Mouse (Mus musculus) embryonic facial prominence, embryonic 12.5 days (tissue): Measurements from ENCODE around the gene 4930544D05Rik. TPM values are rescaled to one million over a fixed set of nuclear protein-coding genes. Genes with fewer than 3 reads are reported as not detected.
"Not testable (repeated sequence)": the region's sequence is repeated elsewhere in the genome, so short reads cannot be mapped to it uniquely, and the experiment has no call there.

ENCODE experiments used
- ATAC-seq: fragments of 200-750 bp; cut with Nextera tagmentation; 2 replicates; pipeline ENCODE4 v1.8.0; 2017; ENCODE audit not compliant: insufficient number of reproducible peaks, insufficient read depth, low FRiP score, low TSS enrichment
- H3K27ac ChIP-seq: fragments of 300-500 bp; sonication (generic); 2 replicates; pipeline ENCODE4 v1.5.1; 2016; ENCODE audit warnings: mild to moderate bottlenecking
- H3K27me3 ChIP-seq: fragments of 300-500 bp; sonication (generic); 2 replicates; pipeline ENCODE4 v1.6.1; 2016; ENCODE audit warnings: mild to moderate bottlenecking, moderate library complexity
- H3K36me3 ChIP-seq: fragments of 300-500 bp; sonication (generic); 2 replicates; pipeline ENCODE4 v1.6.1; 2016; ENCODE audit warnings: mild to moderate bottlenecking
- H3K4me1 ChIP-seq: fragments of 300-500 bp; sonication (generic); 2 replicates; pipeline ENCODE4 v1.6.1; 2016
- H3K4me2 ChIP-seq: fragments of 300-500 bp; sonication (generic); replicated peaks from 2 replicates; pipeline ENCODE4 v1.6.1; 2016; ENCODE audit warnings: mild to moderate bottlenecking, moderate library complexity
- H3K4me3 ChIP-seq: fragments of 300-500 bp; sonication (generic); 2 replicates; pipeline ENCODE4 v1.5.1; 2016; ENCODE audit warnings: mild to moderate bottlenecking
- H3K9ac ChIP-seq: fragments of 300-500 bp; sonication (generic); 2 replicates; pipeline ENCODE4 v1.6.1; 2016; ENCODE audit warnings: mild to moderate bottlenecking, moderate library complexity
- H3K9me3 ChIP-seq: fragments of 300-500 bp; sonication (generic); 2 replicates; pipeline ENCODE4 v1.6.1; 2016; ENCODE audit warnings: mild to moderate bottlenecking, moderate library complexity
- whole genome bisulfite sequencing: fragments of 180-500 bp; shearing (Covaris S2); methylation state at CpG from one replicate; pipeline ENCODE4 v1.1.7; 2016; 5-methylcytosine and 5-hydroxymethylcytosine counted together
- polyA plus RNA-seq: library from polyadenylated mRNA; unstranded; fragments of >200 nt; fragmentation: Nextera tagmentation; extraction: Ambion mirVana; gene quantifications from 2 replicates; pipeline ENCODE4 v1.2.1, GENCODE M21; 2016

Gene 4930544D05Rik
- not detected in 2 replicates for polyA plus RNA-seq

GRCm38 (mm10) chr11:70615516-70616093 lies at the start of gene 4930544D05Rik:
Gene 4930544D05Rik (plus strand): TSS chr11:70615848.
- H3K9ac ChIP-seq: peak within 1 kb of the TSS; percentile 43
- no peaks in the 10 kb centered on the region for H3K9me3 ChIP-seq
- WGBS: 13% methylated on average over 21 of the region's 21 CpGs
- peaks cover 32% of the 10 kb centered on the region for H3K36me3 ChIP-seq
- H3K27me3 ChIP-seq: peaks cover 12% of the 10 kb centered on the region; the same call in 1 of the 2 replicates
- ATAC-seq: no peak
- peaks cover 15% of the 10 kb centered on the region for H3K4me1 ChIP-seq
- peak within 1 kb of the TSS; percentile 62 for H3K4me2 ChIP-seq
- peak within 1 kb of the TSS; percentile 50; the same call in 1 of the 2 replicates for H3K27ac ChIP-seq
- H3K4me3 ChIP-seq: peak within 1 kb of the TSS; percentile 28

GRCm38 (mm10) chr11:70566586-70566985 lies 49.1 kb upstream of the 4930544D05Rik start:
- Histone ChIP-seq H3K36me3 (no peaks in the 10 kb centered on the region), H3K4me2 (no peak overlapping the region), H3K4me1 (peaks cover 27% of the 10 kb centered on the region), H3K4me3 (no peak overlapping the region), H3K9ac (no peak overlapping the region), H3K27ac (no peak overlapping the region), H3K9me3 (no peaks in the 10 kb centered on the region), H3K27me3 (no peaks in the 10 kb centered on the region)
- 77% methylated on average over 7 of the region's 7 CpGs for WGBS
- no peak for ATAC-seq

- H3K9ac ChIP-seq, H3K9me3 ChIP-seq, H3K4me2 ChIP-seq, H3K4me3 ChIP-seq, H3K27ac ChIP-seq, ATAC-seq, H3K36me3 ChIP-seq, H3K27me3 ChIP-seq: not testable (repeated sequence)
- H3K4me1 ChIP-seq: peaks cover 10% of the 10 kb centered on the region
- 95% methylated on average over 1 of the region's 1 CpGs for WGBS
Measured at GRCm38 (mm10) chr11:70570614-70571013, 45.0 kb upstream of the 4930544D05Rik start.

DNA sequence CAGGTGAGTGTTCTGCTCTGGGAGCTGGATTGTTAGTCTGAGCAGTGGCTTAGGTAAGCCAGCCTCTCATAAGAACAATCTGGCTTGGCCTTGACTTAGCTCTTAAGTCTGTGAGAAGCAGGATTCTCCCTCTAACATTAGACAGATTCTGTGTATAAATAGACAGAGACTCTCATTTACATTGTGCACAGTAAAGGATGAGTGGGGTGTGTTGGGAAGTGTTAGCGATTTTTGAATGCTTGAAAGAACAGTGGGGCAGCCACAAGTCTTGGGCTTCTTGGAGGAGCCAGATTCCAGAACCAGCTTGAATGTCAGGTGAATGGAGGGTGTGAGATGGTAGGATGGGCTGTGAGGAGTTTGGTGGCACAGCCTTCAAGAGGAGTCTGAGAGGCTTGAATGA lies 44.0 kb upstream of the 4930544D05Rik start:
- 82% methylated on average over 1 of the region's 1 CpGs for WGBS
- H3K27me3 ChIP-seq: no peaks in the 10 kb centered on the region
- no peak overlapping the region for H3K4me2 ChIP-seq
- ATAC-seq: no peak
- no peak overlapping the region for H3K4me3 ChIP-seq
- H3K36me3 ChIP-seq: no peaks in the 10 kb centered on the region; the same call in 1 of the 2 replicates
- peaks cover 5% of the 10 kb centered on the region; the same call in 1 of the 2 replicates for H3K4me1 ChIP-seq
- H3K9ac ChIP-seq: no peak overlapping the region
- no peaks in the 10 kb centered on the region for H3K9me3 ChIP-seq
- no peak overlapping the region for H3K27ac ChIP-seq

DNA sequence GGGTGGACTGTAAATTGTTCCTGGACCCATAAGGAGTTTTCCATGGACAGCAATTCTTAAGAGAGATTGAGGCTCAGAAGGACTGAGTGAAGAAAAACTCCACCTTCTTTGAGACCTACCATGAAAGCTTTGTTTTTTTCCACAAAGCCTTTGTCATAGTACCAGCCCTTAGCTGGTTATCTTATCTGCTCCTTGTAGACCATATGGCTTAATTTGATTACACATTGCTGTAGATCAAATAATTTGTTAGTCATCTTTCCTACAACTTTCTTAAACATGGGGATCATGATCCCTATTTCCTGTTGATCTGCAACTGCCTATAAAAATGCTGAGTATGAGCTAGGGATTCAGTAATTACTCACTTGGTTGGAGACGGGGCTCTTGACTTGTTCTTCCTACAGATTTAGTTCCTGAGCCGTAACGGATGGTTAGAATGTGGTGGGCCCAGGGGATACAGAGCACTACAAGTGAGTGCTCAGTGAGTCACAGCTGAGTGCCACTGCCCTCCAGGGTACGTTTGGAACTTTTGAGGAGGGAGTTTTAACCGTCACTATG lies 43.2 kb upstream of the 4930544D05Rik start:
- no peak overlapping the region for H3K4me3 ChIP-seq
- no peak overlapping the region for H3K4me2 ChIP-seq
- H3K9me3 ChIP-seq: no peaks in the 10 kb centered on the region
- no peak overlapping the region for H3K9ac ChIP-seq
- 61% methylated on average over 5 of the region's 5 CpGs for WGBS
- ATAC-seq: no peak
- H3K27me3 ChIP-seq: no peaks in the 10 kb centered on the region
- no peak overlapping the region for H3K27ac ChIP-seq
- no peaks in the 10 kb centered on the region; the same call in 1 of the 2 replicates for H3K36me3 ChIP-seq
- H3K4me1 ChIP-seq: peaks cover 11% of the 10 kb centered on the region; the same call in 1 of the 2 replicates

DNA sequence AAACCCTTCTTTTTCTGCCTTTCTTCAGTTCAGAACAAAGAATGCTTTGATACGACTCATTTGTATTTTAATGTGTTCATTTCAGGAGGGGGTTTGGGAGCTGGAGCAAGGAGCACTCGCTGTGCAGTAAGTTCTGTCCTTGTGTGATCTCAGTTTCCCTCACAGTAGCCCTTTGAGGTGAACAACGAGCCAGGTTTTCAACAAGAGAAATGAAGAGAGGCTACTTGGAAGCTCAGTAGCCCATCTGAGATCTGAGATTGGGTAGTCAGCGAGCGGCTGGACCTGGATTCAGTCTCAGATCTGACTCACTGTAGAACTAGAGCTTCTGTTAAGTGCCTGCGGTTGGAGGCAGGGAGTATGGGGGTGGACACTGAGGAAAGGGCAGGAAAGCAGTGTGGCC lies 41.8 kb upstream of the 4930544D05Rik start:
- no peaks in the 10 kb centered on the region for H3K27me3 ChIP-seq
- no peaks in the 10 kb centered on the region for H3K9me3 ChIP-seq
- peaks cover 26% of the 10 kb centered on the region for H3K4me1 ChIP-seq
- H3K36me3 ChIP-seq: no peaks in the 10 kb centered on the region; the same call in 1 of the 2 replicates
- no peak overlapping the region for H3K27ac ChIP-seq
- no peak overlapping the region for H3K4me3 ChIP-seq
- H3K9ac ChIP-seq: no peak overlapping the region
- H3K4me2 ChIP-seq: no peak overlapping the region
- 75% methylated on average over 6 of the region's 6 CpGs for WGBS
- no peak for ATAC-seq

DNA sequence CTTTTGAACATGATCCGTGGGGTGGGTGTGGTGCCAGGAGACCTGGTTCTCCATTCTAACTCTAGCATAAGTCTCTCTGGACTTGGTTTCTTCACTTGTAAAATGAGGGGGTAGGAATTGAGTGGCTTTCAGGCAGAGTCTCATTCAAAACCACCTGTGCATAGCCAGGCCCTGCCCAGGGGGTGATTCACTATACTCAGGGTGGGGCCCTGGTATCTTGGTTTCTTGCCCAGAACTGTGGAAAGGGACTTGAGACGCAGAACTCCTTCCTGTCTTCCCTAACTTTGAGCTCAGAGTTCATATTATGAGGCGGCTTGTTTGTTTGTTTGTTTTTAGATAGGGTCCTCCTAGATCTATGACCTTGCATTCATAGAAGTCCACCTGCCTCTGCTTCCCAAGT lies 38.4 kb upstream of the 4930544D05Rik start:
- ATAC-seq: no peak
- H3K9ac ChIP-seq: no peak overlapping the region
- peaks cover 46% of the 10 kb centered on the region for H3K4me1 ChIP-seq
- no peaks in the 10 kb centered on the region for H3K27me3 ChIP-seq
- WGBS: 79% methylated on average over 3 of the region's 3 CpGs
- H3K9me3 ChIP-seq: no peaks in the 10 kb centered on the region
- no peak overlapping the region for H3K4me3 ChIP-seq
- H3K27ac ChIP-seq: no peak overlapping the region; the same call in 1 of the 2 replicates
- H3K4me2 ChIP-seq: no peak overlapping the region
- H3K36me3 ChIP-seq: no peaks in the 10 kb centered on the region; the same call in 1 of the 2 replicates

- WGBS: 88% methylated on average over 6 of the region's 6 CpGs
- Histone ChIP-seq H3K9ac (no peak overlapping the region), H3K4me3 (no peak overlapping the region), H3K9me3 (no peaks in the 10 kb centered on the region), H3K27ac (no peak overlapping the region), H3K36me3 (no peaks in the 10 kb centered on the region; the same call in 1 of the 2 replicates), H3K27me3 (no peaks in the 10 kb centered on the region), H3K4me2 (no peak overlapping the region), H3K4me1 (peaks cover 63% of the 10 kb centered on the region)
- ATAC-seq: no peak
Measured at GRCm38 (mm10) chr11:70578962-70579361, 36.7 kb upstream of the 4930544D05Rik start.

GRCm38 (mm10) chr11:70579710-70580357 lies 35.8 kb upstream of the 4930544D05Rik start:
- no peak overlapping the region for H3K9ac ChIP-seq
- no peak for ATAC-seq
- no peaks in the 10 kb centered on the region; the same call in 1 of the 2 replicates for H3K36me3 ChIP-seq
- peak overlapping the region; percentile 37; the same call in 1 of the 2 replicates for H3K27ac ChIP-seq
- no peaks in the 10 kb centered on the region for H3K9me3 ChIP-seq
- no peak overlapping the region for H3K4me3 ChIP-seq
- H3K27me3 ChIP-seq: no peaks in the 10 kb centered on the region
- peaks cover 71% of the 10 kb centered on the region for H3K4me1 ChIP-seq
- WGBS: 76% methylated on average over 9 of the region's 9 CpGs
- H3K4me2 ChIP-seq: no peak overlapping the region

GRCm38 (mm10) chr11:70580358-70580720 lies 35.3 kb upstream of the 4930544D05Rik start:
- Histone ChIP-seq H3K4me1 (peaks cover 76% of the 10 kb centered on the region), H3K27ac (peak overlapping the region; percentile 37; the same call in 1 of the 2 replicates)

GRCm38 (mm10) chr11:70580921-70581320 lies 34.7 kb upstream of the 4930544D05Rik start:
- Histone ChIP-seq H3K27me3 (no peaks in the 10 kb centered on the region), H3K9ac (no peak overlapping the region), H3K9me3 (no peaks in the 10 kb centered on the region), H3K27ac (peak overlapping the region; percentile 37; the same call in 1 of the 2 replicates), H3K4me3 (no peak overlapping the region), H3K4me2 (no peak overlapping the region), H3K36me3 (no peaks in the 10 kb centered on the region), H3K4me1 (peaks cover 82% of the 10 kb centered on the region)
- 79% methylated on average over 3 of the region's 3 CpGs for WGBS
- ATAC-seq: no peak

More at GRCm38 (mm10) chr11:70580358-70580720, 35.3 kb upstream of the 4930544D05Rik start:
- Histone ChIP-seq H3K4me2 (0 out of 2 replicates have a peak overlapping the region, but pooled peaks have one; percentile 7), H3K9ac (no peak overlapping the region), H3K9me3 (no peaks in the 10 kb centered on the region), H3K27me3 (no peaks in the 10 kb centered on the region), H3K36me3 (no peaks in the 10 kb centered on the region), H3K4me3 (no peak overlapping the region)
- no peak for ATAC-seq
- WGBS: 40% methylated on average over 5 of the region's 5 CpGs
